Mouse (Mus musculus) limb, embryonic 11.5 days (tissue): ENCODE measurements around the gene Akap13. TPM values are rescaled to one million over a fixed set of nuclear protein-coding genes. Genes with fewer than 3 reads are reported as not detected.

Experiments used
- ATAC-seq: fragments of 200-750 bp; cut with Nextera tagmentation; 2 replicates; pipeline ENCODE4 v1.8.0; 2017; ENCODE audit warnings: low read depth; ENCODE audit not compliant: insufficient number of reproducible peaks, low FRiP score, low TSS enrichment
- DNase-seq: peaks from one replicate; pipeline ENCODE4 v3.0.0-alpha.2; 2015; ENCODE audit warnings: low spot score
- H3K27ac ChIP-seq: fragments of 300-500 bp; sonication (generic); replicated peaks from 2 replicates; pipeline ENCODE4 v1.5.1; 2014; ENCODE audit warnings: low read depth, mild to moderate bottlenecking, low read length
- H3K27me3 ChIP-seq: fragments of 300-500 bp; sonication (generic); 2 replicates; pipeline ENCODE4 v1.6.1; 2014; ENCODE audit warnings: mild to moderate bottlenecking, low read length, mixed read lengths; ENCODE audit not compliant: control insufficient read depth, insufficient read depth
- H3K36me3 ChIP-seq: fragments of 300-500 bp; sonication (generic); 2 replicates; pipeline ENCODE4 v1.6.1; 2014; ENCODE audit warnings: mild to moderate bottlenecking, low read length, moderate library complexity, mixed read lengths; ENCODE audit not compliant: control insufficient read depth, insufficient read depth
- H3K4me1 ChIP-seq: fragments of 300-500 bp; sonication (generic); 2 replicates; pipeline ENCODE4 v1.6.1; 2014; ENCODE audit warnings: low read length, mixed read lengths; ENCODE audit not compliant: control insufficient read depth, insufficient read depth
- H3K4me2 ChIP-seq: fragments of 300-500 bp; sonication (generic); 2 replicates; pipeline ENCODE4 v1.6.1; 2014; ENCODE audit warnings: low read depth, mild to moderate bottlenecking, moderate library complexity; ENCODE audit not compliant: severe bottlenecking
- H3K4me3 ChIP-seq: fragments of 300-500 bp; sonication (generic); 2 replicates; pipeline ENCODE4 v1.5.1; 2014; ENCODE audit warnings: low read depth, low read length
- H3K9ac ChIP-seq: fragments of 300-500 bp; sonication (generic); 2 replicates; pipeline ENCODE4 v1.6.1; 2014; ENCODE audit warnings: mild to moderate bottlenecking, low read length
- H3K9me3 ChIP-seq: fragments of 300-500 bp; sonication (generic); 2 replicates; pipeline ENCODE4 v1.6.1; 2016; ENCODE audit warnings: low read length; ENCODE audit not compliant: control insufficient read depth
- WGBS: fragments of 180-500 bp; shearing (Covaris S2); extraction: QIAGEN DNeasy Blood & Tissue Kit; methylation state at CpG from one replicate; pipeline ENCODE4 v1.1.7; 2014; 5-methylcytosine and 5-hydroxymethylcytosine counted together
- polyA plus RNA-seq: library from polyadenylated mRNA; unstranded; fragments of >200 nt; fragmentation: Nextera tagmentation; extraction: Ambion mirVana; gene quantifications from 2 replicates; pipeline ENCODE4 v1.2.1, GENCODE M21; 2014

Gene Akap13
- polyA plus RNA-seq, 1 experiment from 2014 or later: 32.7 TPM

GRCm38 (mm10) chr7:75619875-75620274 lies 164.5 kb downstream of the Akap13 start:
- Histone ChIP-seq H3K9me3 (no peaks in the 10 kb centered on the region), H3K4me3 (no peak overlapping the region), H3K4me2 (no peak overlapping the region), H3K27ac (no peak overlapping the region), H3K4me1 (no peaks in the 10 kb centered on the region), H3K27me3 (no peaks in the 10 kb centered on the region), H3K9ac (no peak overlapping the region), H3K36me3 (no peaks in the 10 kb centered on the region)
- ATAC-seq: no peak
- 61% methylated on average over 6 of the region's 6 CpGs for WGBS
- no peak for DNase-seq

- DNase-seq (no peak), ATAC-seq (no peak)
- no peaks in the 10 kb centered on the region for H3K9me3 ChIP-seq
- H3K4me3 ChIP-seq: no peak overlapping the region
- H3K36me3 ChIP-seq: no peaks in the 10 kb centered on the region
- WGBS: 88% methylated on average over 3 of the region's 3 CpGs
- H3K27me3 ChIP-seq: no peaks in the 10 kb centered on the region
- H3K9ac ChIP-seq: no peak overlapping the region
- no peak overlapping the region for H3K4me2 ChIP-seq
- H3K4me1 ChIP-seq: no peaks in the 10 kb centered on the region
- H3K27ac ChIP-seq: no peak overlapping the region
Observed at GRCm38 (mm10) chr7:75620395-75620960, 165.1 kb downstream of the Akap13 start.

GRCm38 (mm10) chr7:75620976-75621375 lies 165.6 kb downstream of the Akap13 start:
- WGBS: 70% methylated on average over 4 of the region's 4 CpGs
- Histone ChIP-seq H3K9ac (no peak overlapping the region), H3K27me3 (no peaks in the 10 kb centered on the region), H3K27ac (no peak overlapping the region), H3K4me3 (no peak overlapping the region), H3K4me2 (no peak overlapping the region), H3K36me3 (no peaks in the 10 kb centered on the region), H3K9me3 (no peaks in the 10 kb centered on the region), H3K4me1 (no peaks in the 10 kb centered on the region)
- ATAC-seq (no peak), DNase-seq (no peak)

DNA sequence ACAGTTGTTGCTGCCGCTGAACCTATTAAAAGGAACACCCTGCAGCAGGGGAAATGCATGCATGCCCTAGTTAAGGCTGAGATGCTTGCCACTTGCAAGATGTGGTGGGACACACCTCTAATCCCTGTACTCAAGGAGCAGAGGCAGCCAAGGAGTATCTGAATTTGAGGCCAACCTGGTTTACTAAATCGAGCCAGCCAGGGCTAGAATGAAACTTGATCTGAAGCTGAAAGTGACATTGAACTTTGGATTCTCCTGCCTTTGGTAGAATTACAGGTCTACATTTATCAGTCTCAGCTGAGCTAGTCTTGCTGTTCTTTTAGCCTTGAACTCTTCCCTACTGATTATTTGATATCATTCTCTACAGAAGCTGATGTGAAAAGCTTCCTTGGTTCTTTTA lies 172.5 kb downstream of the Akap13 start:
- Histone ChIP-seq H3K9me3 (no peaks in the 10 kb centered on the region), H3K4me3 (no peak overlapping the region), H3K36me3 (no peaks in the 10 kb centered on the region), H3K27me3 (no peaks in the 10 kb centered on the region), H3K4me1 (no peaks in the 10 kb centered on the region), H3K27ac (no peak overlapping the region), H3K4me2 (no peak overlapping the region), H3K9ac (no peak overlapping the region)
- DNase-seq (no peak), ATAC-seq (no peak)
- WGBS: 72% methylated on average over 2 of the region's 2 CpGs

DNA sequence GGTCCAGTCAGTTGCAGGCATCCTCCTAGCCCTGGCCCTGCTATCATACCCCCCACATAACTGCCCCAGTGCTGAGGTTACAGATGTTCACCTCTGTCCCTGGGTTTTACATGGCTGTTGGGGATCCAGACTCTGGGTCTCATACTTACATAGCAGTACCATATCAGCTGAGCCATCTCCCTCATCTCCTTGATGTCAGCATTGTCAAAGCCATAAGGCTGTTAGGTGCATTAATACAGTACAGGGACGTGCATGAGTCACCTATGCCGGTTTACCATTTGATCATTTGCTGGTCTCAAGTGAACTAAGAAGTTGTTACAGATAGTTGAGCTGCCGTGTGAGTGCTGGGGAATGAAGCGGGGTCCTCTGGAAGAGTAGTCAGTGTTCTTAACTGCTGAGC lies 174.3 kb downstream of the Akap13 start:
- DNase-seq (no peak), ATAC-seq (no peak)
- 88% methylated on average over 4 of the region's 4 CpGs for WGBS
- Histone ChIP-seq H3K9ac (no peak overlapping the region), H3K4me2 (no peak overlapping the region), H3K4me1 (peaks cover 7% of the 10 kb centered on the region), H3K27me3 (no peaks in the 10 kb centered on the region), H3K9me3 (no peaks in the 10 kb centered on the region), H3K4me3 (no peak overlapping the region), H3K36me3 (no peaks in the 10 kb centered on the region), H3K27ac (no peak overlapping the region)

GRCm38 (mm10) chr7:75632941-75633340 lies 177.6 kb downstream of the Akap13 start:
- DNase-seq: no peak
- H3K36me3 ChIP-seq: no peaks in the 10 kb centered on the region
- 74% methylated on average over 3 of the region's 3 CpGs for WGBS

GRCm38 (mm10) chr7:75633393-75633792 lies 178.1 kb downstream of the Akap13 start:
- Histone ChIP-seq H3K4me1 (peaks cover 7% of the 10 kb centered on the region), H3K9me3 (no peaks in the 10 kb centered on the region), H3K27ac (no peak overlapping the region), H3K36me3 (no peaks in the 10 kb centered on the region), H3K4me3 (no peak overlapping the region), H3K9ac (no peak overlapping the region), H3K4me2 (no peak overlapping the region), H3K27me3 (no peaks in the 10 kb centered on the region)
- ATAC-seq: no peak
- no peak for DNase-seq

More at GRCm38 (mm10) chr7:75632941-75633340, 177.6 kb downstream of the Akap13 start:
- H3K27me3 ChIP-seq: no peaks in the 10 kb centered on the region
- H3K9ac ChIP-seq: no peak overlapping the region
- H3K9me3 ChIP-seq: no peaks in the 10 kb centered on the region
- no peak overlapping the region for H3K27ac ChIP-seq
- H3K4me2 ChIP-seq: no peak overlapping the region
- no peak for ATAC-seq
- no peak overlapping the region for H3K4me3 ChIP-seq
- H3K4me1 ChIP-seq: peaks cover 7% of the 10 kb centered on the region

DNA sequence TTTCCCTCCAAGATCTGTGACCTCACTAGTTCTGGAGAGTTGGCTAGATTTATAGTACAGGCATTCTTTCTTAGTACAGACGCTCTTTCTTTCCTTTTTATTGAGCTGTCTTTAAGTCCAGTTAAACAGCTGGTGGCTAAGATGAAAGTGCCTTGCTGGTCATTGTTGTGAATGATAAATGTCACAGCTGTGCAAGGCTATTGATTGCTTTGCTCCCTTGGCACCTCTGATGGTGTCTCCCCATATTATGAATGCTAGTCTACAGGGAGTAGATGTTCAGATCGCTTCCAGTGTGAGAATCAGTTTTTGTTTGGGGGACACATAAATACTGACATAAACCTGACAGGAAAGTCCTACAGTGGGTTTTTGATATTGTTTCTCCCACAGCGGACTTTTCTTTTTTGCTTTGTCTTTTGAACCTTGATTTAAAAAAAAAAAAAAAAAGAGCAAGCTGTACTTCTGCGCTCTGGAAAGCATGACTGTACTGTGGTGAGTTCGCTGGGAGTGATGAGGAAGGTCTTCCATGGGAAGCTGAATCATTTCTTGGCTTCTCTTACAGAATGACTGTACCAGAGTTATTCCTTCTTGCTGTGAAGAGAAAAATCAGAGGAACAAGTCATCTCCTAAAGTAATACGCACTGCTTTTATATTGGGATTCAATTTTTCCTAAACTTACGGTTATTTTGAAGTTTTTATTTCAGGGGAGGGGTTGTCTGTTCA lies 178.6 kb downstream of the Akap13 start:
- no peak overlapping the region for H3K9ac ChIP-seq
- H3K9me3 ChIP-seq: no peaks in the 10 kb centered on the region
- no peaks in the 10 kb centered on the region for H3K27me3 ChIP-seq
- H3K36me3 ChIP-seq: no peaks in the 10 kb centered on the region
- H3K4me2 ChIP-seq: no peak overlapping the region
- DNase-seq (no peak), ATAC-seq (no peak)
- H3K4me1 ChIP-seq: peaks cover 7% of the 10 kb centered on the region
- no peak overlapping the region for H3K27ac ChIP-seq
- H3K4me3 ChIP-seq: no peak overlapping the region
- WGBS: 75% methylated on average over 7 of the region's 7 CpGs

DNA sequence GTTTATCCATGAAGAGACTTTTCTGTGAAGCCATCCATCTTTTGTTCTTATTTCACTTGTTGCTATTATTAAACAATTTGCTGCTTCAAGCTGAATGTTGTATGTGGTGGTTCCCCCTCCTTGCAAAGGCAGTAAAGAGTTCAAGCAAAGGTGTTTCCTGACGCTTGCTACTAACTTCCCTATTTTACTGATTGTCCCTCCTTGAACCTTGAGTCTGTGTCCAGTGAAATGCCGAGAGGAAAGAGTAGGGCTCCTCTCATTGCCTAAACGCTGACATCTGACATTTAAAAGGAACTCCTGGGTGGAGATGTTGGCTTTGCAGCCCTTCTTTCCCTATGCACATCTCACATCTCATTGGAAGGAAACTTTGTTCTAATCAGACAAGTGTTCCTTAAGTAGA lies 183.4 kb downstream of the Akap13 start:
- 60% methylated on average over 3 of the region's 3 CpGs for WGBS
- Histone ChIP-seq H3K36me3 (no peaks in the 10 kb centered on the region), H3K4me3 (no peak overlapping the region), H3K9me3 (no peaks in the 10 kb centered on the region), H3K27ac (no peak overlapping the region), H3K9ac (no peak overlapping the region), H3K4me1 (peaks cover 18% of the 10 kb centered on the region), H3K27me3 (no peaks in the 10 kb centered on the region), H3K4me2 (no peak overlapping the region)
- DNase-seq (no peak), ATAC-seq (no peak)
